Mouse (Mus musculus) spleen, adult 2 months (tissue): ENCODE data around the gene Cacnb3. TPM values are rescaled to one million over a fixed set of nuclear protein-coding genes. Genes with fewer than 3 reads are reported as not detected.

Experiments
- DNase-seq, 2 experiments: peaks; one replicate each; pipeline versions ENCODE4 v3.0.0 to v3.0.0-alpha.2; 2012 to 2021; ENCODE audit warnings: low spot score in 2 of 2, low read depth in 1 of 2
- H3K27ac ChIP-seq: fragments of 200-500 bp; 2 replicates; pipeline ENCODE4 v1.5.1; 2012; ENCODE audit warnings: low read length, inconsistent platforms; ENCODE audit not compliant: insufficient read depth
- H3K27me3 ChIP-seq: fragments of 200-500 bp; 2 replicates; pipeline ENCODE4 v1.6.1; 2012; ENCODE audit warnings: mild to moderate bottlenecking, moderate library complexity, low read length, inconsistent platforms; ENCODE audit not compliant: control insufficient read depth, insufficient read depth
- H3K36me3 ChIP-seq: fragments of 200-500 bp; 2 replicates; pipeline ENCODE4 v1.6.1; 2012; ENCODE audit warnings: mild to moderate bottlenecking, low read length, inconsistent platforms; ENCODE audit not compliant: control insufficient read depth, insufficient read depth
- H3K4me1 ChIP-seq: fragments of 200-500 bp; 2 replicates; pipeline ENCODE4 v1.6.1; 2011; ENCODE audit warnings: inconsistent platforms; ENCODE audit not compliant: control insufficient read depth, insufficient read depth, insufficient read length
- H3K4me3 ChIP-seq: fragments of 200-500 bp; 2 replicates; pipeline ENCODE4 v1.5.1; 2011; ENCODE audit warnings: mild to moderate bottlenecking, inconsistent platforms; ENCODE audit not compliant: insufficient read depth, insufficient read length; ENCODE audit errors: extremely low read depth
- CTCF ChIP-seq: fragments of 200-500 bp; IDR thresholded peaks from 2 replicates; pipeline ENCODE4 v1.5.1; 2011; ENCODE audit warnings: mild to moderate bottlenecking, inconsistent platforms; ENCODE audit not compliant: insufficient read depth, insufficient read length, insufficient replicate concordance; ENCODE audit errors: extremely low read depth
- POLR2A ChIP-seq: fragments of 200-500 bp; IDR thresholded peaks from 2 replicates; pipeline ENCODE4 v1.6.1; 2011; ENCODE audit warnings: low read depth, low read length, inconsistent platforms
- WGBS: fragments of 180-500 bp; shearing (Covaris S2); methylation state at CpG from one replicate; pipeline ENCODE4 v1.1.7; 2018; 5-methylcytosine and 5-hydroxymethylcytosine counted together
- polyA plus RNA-seq: library from polyadenylated mRNA; depleted of rRNA; stranded (reverse); fragments of >200 nt; gene quantifications from 2 replicates; pipeline ENCODE4 v1.2.3, GENCODE M21; 2012

Gene Cacnb3
- polyA plus RNA-seq, 1 experiment = 22.4 TPM

DNA sequence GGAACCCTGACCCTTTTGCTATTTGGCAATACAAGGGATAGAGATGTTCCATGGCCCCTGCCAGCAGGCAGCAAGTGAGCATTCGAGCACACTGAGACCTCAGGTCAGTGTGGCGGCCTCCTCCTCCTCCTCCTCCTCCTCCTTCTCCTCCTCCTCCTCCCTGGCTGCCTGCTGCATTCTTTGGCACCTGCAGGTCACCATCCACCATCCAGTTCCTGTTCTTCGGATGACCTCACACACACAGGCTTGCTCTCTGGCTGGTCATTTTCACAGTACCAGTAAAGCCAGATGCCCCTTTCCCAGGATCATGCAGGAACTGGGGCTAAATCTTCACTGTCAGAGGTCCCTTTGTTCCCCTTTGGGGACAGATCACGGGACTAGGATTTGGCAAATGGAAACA, 39.2 kb upstream of the Cacnb3 start:
- Histone ChIP-seq H3K4me3 (no peak overlapping the region), H3K27me3 (no peaks in the 10 kb centered on the region), H3K4me1 (no peaks in the 10 kb centered on the region), H3K36me3 (no peaks in the 10 kb centered on the region), H3K27ac (no peak overlapping the region)
- DNase-seq = no peak
- WGBS = 76% methylated on average over 4 of the region's 4 CpGs
- no peak for TF ChIP-seq CTCF
- no peak for TF ChIP-seq POLR2A

DNA sequence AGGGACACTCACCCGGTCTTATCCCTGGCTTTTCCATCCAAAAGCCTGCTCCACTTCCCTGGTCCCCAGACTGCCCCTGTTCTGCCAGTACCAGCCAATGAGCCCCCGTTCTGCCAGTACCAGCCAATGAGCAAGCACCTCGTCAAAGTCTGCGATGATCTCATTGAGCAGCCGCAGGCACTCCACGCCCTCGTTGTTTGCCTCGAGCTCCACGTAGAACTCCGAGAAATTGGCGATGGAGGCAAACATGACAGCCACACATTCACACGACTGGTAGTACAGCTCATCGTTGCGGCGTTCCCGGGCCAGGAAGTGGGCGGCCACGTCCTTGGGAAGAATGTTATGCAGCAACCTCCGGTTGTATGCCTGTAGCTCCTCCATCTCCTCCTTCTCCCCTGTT, 36.4 kb upstream of the Cacnb3 start:
- no peaks in the 10 kb centered on the region for H3K4me1 ChIP-seq
- TF ChIP-seq POLR2A (no peak), CTCF (no peak)
- H3K27me3 ChIP-seq = no peaks in the 10 kb centered on the region
- H3K27ac ChIP-seq = no peak overlapping the region
- no peaks in the 10 kb centered on the region for H3K36me3 ChIP-seq
- WGBS = 91% methylated on average over 19 of the region's 19 CpGs
- DNase-seq = no peak
- no peak overlapping the region for H3K4me3 ChIP-seq

DNA sequence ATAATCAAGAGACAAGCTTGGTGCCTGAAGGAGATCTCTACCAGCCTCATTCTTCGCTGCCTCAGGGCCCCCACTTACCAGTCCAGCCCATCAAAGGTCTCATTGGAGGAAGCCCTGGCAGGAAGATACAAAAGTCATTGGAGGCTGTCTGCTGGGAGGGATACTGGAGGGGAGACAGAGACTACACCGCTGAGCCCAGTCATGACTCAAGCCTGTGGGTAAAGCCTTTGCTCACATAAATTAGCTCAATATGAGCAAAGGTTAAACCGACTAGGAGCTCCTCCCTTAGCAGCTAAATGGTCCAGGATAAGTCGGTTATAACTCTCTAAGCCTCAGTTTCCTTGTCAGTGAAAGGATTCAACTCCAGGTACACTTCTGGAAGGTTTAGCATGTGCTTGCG, 35.6 kb upstream of the Cacnb3 start:
- H3K4me3 ChIP-seq = no peak overlapping the region
- no peaks in the 10 kb centered on the region for H3K4me1 ChIP-seq
- 92% methylated on average over 5 of the region's 5 CpGs for WGBS
- DNase-seq = no peak
- H3K36me3 ChIP-seq = no peaks in the 10 kb centered on the region
- TF ChIP-seq POLR2A = no peak
- TF ChIP-seq CTCF = no peak
- H3K27me3 ChIP-seq = no peaks in the 10 kb centered on the region
- no peak overlapping the region for H3K27ac ChIP-seq

DNA sequence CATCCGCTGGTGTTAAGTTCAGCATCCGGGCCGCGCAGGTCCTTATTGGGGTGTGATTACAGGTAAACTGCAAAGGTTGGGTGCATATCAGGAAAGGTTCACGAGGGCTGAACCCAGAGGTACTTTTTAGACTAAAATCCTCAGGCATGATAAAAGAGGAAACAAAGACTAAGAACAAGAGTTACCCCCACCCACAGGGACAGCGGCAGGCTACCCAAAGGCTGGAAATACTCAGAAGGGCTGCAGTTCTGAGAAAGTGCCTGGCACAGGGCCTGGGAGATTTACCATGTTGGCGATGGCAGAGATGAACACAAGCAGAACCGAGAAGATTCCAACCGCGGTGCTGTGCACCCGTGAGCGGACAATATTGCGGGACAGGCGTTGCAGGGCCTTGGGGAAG, 34.0 kb upstream of the Cacnb3 start:
- Histone ChIP-seq H3K27ac (no peak overlapping the region), H3K27me3 (no peaks in the 10 kb centered on the region), H3K4me1 (no peaks in the 10 kb centered on the region), H3K36me3 (no peaks in the 10 kb centered on the region), H3K4me3 (no peak overlapping the region)
- TF ChIP-seq POLR2A (no peak), CTCF (no peak)
- WGBS = 92% methylated on average over 14 of the region's 14 CpGs
- DNase-seq = no peak

DNA sequence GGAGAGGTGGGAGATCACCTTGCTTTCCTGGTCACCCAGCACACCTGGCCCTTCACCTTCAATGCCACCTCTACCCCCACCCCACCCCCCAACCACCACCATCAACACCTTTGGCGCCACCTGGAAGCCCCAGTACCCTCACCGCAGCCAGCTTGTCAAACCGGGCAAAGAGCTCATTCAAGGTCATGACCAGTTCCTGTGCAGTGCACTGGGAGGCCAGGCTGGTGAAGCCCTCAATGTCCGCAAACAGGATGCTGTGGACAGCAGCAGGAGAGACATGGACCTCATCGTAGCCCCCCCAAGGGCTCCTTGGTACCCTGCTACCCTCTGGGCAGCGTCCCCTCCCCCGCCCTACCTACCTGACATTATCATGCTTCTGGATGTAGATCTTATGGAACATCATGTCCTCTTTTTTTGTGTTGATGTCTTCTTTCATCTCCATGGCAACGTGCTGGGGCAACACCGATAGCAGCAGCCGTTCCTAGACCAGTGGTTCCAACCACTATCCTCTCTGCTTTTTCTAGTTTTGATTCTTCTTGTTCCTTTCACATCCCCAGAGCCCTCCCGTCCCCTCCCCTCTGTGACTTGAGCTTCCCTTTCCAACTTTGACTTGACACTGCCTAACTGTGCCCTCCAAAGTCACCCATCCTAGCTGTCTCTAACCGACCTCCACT, 30.5 kb upstream of the Cacnb3 start:
- no peak for TF ChIP-seq CTCF
- no peak for TF ChIP-seq POLR2A
- WGBS = 86% methylated on average over 12 of the region's 12 CpGs
- Histone ChIP-seq H3K4me1 (no peaks in the 10 kb centered on the region; the same call in 1 of the 2 replicates), H3K27me3 (no peaks in the 10 kb centered on the region), H3K27ac (no peak overlapping the region), H3K36me3 (no peaks in the 10 kb centered on the region), H3K4me3 (no peak overlapping the region)
- no peak for DNase-seq

DNA sequence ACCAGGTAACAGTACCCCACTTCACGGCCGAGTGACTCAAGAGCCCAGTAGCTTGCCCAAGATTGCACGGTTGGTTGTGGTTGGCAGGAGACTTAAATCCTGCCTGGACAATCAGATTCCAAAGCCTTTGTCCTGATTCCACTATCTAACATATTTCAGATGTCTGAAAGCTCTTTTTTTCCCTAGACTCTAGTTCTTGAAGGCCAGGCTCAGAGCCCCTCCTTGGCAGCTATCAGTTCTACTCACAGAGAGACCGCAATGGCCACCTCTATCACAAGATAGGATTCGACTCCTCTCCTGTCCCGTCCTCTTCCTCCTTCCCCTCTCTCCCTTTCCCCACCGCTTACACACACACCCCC, 28.8 kb upstream of the Cacnb3 start:
- DNase-seq = no peak
- Histone ChIP-seq H3K27me3 (no peaks in the 10 kb centered on the region), H3K4me3 (no peak overlapping the region), H3K27ac (no peak overlapping the region), H3K4me1 (no peaks in the 10 kb centered on the region; the same call in 1 of the 2 replicates), H3K36me3 (no peaks in the 10 kb centered on the region)
- 82% methylated on average over 7 of the region's 7 CpGs for WGBS
- TF ChIP-seq POLR2A = no peak
- no peak for TF ChIP-seq CTCF

DNA sequence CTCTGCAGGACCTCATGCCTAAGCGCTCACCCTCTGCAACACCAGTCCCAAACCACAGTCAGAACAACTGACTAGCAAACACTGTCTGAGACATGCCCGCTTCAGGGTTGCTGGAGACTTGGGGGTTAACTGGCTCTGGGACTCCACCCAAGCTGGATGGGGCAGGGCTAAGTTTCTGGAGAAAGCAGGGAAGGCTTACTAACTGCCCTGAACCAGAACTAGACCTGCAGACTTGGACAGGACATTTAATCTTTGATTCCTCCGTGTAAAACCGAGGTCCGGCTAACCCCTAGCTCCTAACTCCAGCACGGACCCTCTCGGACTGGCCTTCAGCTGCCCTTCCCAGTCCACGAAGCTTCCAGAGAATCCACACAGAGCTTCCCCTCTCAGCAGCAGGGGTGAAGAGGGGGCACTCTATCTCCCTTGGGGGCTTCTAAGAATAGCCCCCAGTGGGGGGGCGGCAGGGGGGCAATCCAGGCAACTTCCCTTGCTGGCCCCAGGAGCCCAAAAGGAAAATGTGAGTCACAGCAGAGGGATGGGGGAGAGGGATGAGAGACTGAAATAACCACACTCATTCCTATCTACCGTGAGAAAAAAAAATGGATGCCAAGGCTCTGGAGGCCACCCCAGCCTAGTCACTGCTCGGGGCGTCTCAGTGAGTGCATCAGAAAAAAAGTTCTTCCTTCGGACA, 28.3 kb upstream of the Cacnb3 start:
- Histone ChIP-seq H3K4me3 (no peak overlapping the region), H3K36me3 (no peaks in the 10 kb centered on the region), H3K27ac (peak overlapping the region; percentile 31; the same call in 1 of the 2 replicates), H3K4me1 (no peaks in the 10 kb centered on the region; the same call in 1 of the 2 replicates), H3K27me3 (no peaks in the 10 kb centered on the region)
- WGBS = 74% methylated on average over 13 of the region's 13 CpGs
- TF ChIP-seq POLR2A = no peak
- no peak for TF ChIP-seq CTCF
- DNase-seq = no peak
